In the genomic region with DNA sequence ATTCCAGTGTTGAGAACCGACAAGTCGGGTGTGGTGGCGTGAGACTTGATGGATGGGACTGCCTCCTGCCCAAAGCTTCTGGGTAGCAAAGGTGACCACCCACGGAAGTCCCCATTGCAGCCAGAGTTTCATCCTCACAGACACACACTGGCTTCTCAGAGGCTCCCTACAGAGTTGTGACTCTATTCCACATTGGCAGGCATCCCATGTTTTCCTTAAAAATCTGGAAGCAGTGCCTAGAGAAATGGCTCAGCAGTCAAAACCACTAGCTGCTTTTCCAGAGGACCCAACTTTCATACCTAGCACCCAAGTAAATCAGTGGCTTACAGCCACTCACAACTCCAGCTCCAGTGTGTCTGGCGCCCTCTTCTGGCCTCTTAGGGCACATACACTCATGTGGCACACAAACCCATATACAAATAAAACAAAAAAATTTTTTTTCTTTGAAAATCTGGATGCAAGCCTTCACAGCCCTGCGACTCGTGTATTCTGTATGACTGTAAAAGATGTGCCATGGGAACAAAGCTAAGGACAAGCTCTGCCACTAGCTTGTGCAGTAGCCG, we compare ENCODE assay signal across 15 mouse cellular contexts. TPM values are rescaled to one million over a fixed set of nuclear protein-coding genes. Genes with fewer than 3 reads are reported as not detected.
DNase-seq lines count a peak whose midpoint lies in the region; ATAC-seq and TF ChIP-seq lines count a peak whose summit lies in the region.
"Had no signal": no experiment of that assay in that cellular context is flagged by ENCODE, and none has a peak within 500 bp of the region (broad histone marks: within the 10 kb centered on the region; RNA-seq: fewer than 3 reads in every experiment).

No protein-coding gene starts in this region.

- no peak overlapping the region for H3K4me3 ChIP-seq in layer of hippocampus, adult 2 months
- no peak overlapping the region for H3K4me3 ChIP-seq in neural tube, embryonic 15.5 days (replicated peaks)
- H3K4me3 ChIP-seq: heart, embryonic 13.5 days; limb, embryonic 12.5 days had no signal

- no peaks in the 10 kb centered on the region for H3K4me1 ChIP-seq in neural tube, embryonic 15.5 days
- H3K4me1 ChIP-seq: heart, embryonic 13.5 days; limb, embryonic 12.5 days had no signal

- no peak overlapping the region for H3K27ac ChIP-seq in layer of hippocampus, adult 2 months
- H3K27ac ChIP-seq in neural tube, embryonic 15.5 days (replicated peaks), result no peak overlapping the region
- H3K27ac ChIP-seq: heart, embryonic 13.5 days; limb, embryonic 12.5 days had no signal

- no peak overlapping the region for H3K9ac ChIP-seq in neural tube, embryonic 15.5 days (replicated peaks)
- H3K9ac ChIP-seq: heart, embryonic 13.5 days; limb, embryonic 12.5 days had no signal

- no peaks in the 10 kb centered on the region for H3K36me3 ChIP-seq in neural tube, embryonic 15.5 days
- H3K36me3 ChIP-seq: heart, embryonic 13.5 days; limb, embryonic 12.5 days had no signal

- H3K27me3 ChIP-seq in neural tube, embryonic 15.5 days (replicated peaks), result no peaks in the 10 kb centered on the region
- H3K27me3 ChIP-seq: heart, embryonic 13.5 days; limb, embryonic 12.5 days had no signal

- WGBS in neural tube, embryonic 15.5 days, result 84% methylated on average over 8 of the region's 8 CpGs

- no peaks in the 10 kb centered on the region for H3K9me3 ChIP-seq in neural tube, embryonic 15.5 days (replicated peaks)
- H3K9me3 ChIP-seq: heart, embryonic 13.5 days; limb, embryonic 12.5 days had no signal

- no peak for ATAC-seq in neural tube, embryonic 15.5 days (ENCODE audit: low FRiP score)

- H3K4me2 ChIP-seq in neural tube, embryonic 15.5 days, result no peak overlapping the region
- H3K4me2 ChIP-seq: heart, embryonic 13.5 days; limb, embryonic 12.5 days had no signal

- peak; percentile 55 for TF ChIP-seq CTCF in layer of hippocampus, adult 2 months (conservative IDR thresholded peaks at IDR 0.05)

- DNase-seq in adrenal gland, postnatal 10 days, result peak; percentile 14
- no peak for DNase-seq in adrenal gland, adult 18-20 months (ENCODE audit: low spot score in 2 of 2)
- peak; percentile 49 to 59 for DNase-seq in layer of hippocampus, adult 2 months (ENCODE audit: low spot score in 2 of 2)
- no peak for DNase-seq in layer of hippocampus, adult 9-11 months
- DNase-seq in CD4-positive helper T cell, adult 2 months (ENCODE audit: low read depth, low spot score), result peak; percentile 16
- DNase-seq in gastrocnemius, postnatal 25 days, result peak; percentile 34
- DNase-seq in spleen, postnatal 36 days (ENCODE audit: low spot score in 2 of 2), result no peak
- DNase-seq: cerebellum, adult 9-11 months had no signal

RNA-seq across cellular contexts. Expression of a gene that starts 10.9 kb away (rescaled TPM):
- total RNA-seq in adrenal gland, postnatal 10 days (2021), result 1 to 10 TPM; 2.4 to 3.8 TPM
- 1 to 10 TPM; 2.8 to 3.4 TPM for total RNA-seq in adrenal gland, adult 18-20 months (2021)
- total RNA-seq in layer of hippocampus, adult 2 months (2021), result 10 to 100 TPM; 30.8 to 31.7 TPM
- under 1 TPM; 0.24 to 0.61 TPM for total RNA-seq in gastrocnemius, postnatal 25 days (2021)
- 10.5 and 11.3 TPM in 2 replicates for polyA plus RNA-seq in neural tube, embryonic 15.5 days (2015; fragmentation: Nextera tagmentation; extraction: Ambion mirVana)

RNA-seq across cellular contexts. Expression of a gene that starts 11.3 kb away (rescaled TPM):
- not detected for total RNA-seq in adrenal gland, postnatal 10 days (2021)
- total RNA-seq in adrenal gland, adult 18-20 months (2021), result not detected
- not detected for total RNA-seq in layer of hippocampus, adult 2 months (2021)
- not detected for total RNA-seq in gastrocnemius, postnatal 25 days (2021)
- 2.4 TPM in 1 of 2 replicates, not detected in the other for polyA plus RNA-seq in neural tube, embryonic 15.5 days (2015; fragmentation: Nextera tagmentation; extraction: Ambion mirVana)
- total RNA-seq: megakaryocyte, adult 5-6 weeks had no signal
- polyA plus RNA-seq: heart, embryonic 13.5 days; limb, embryonic 12.5 days; neural tube, embryonic 11.5 days had no signal

RNA-seq across cellular contexts. Expression of a gene that starts 29.5 kb away (rescaled TPM):
- total RNA-seq in adrenal gland, postnatal 10 days (2021), result 10 to 100 TPM; 20.3 to 21.5 TPM
- 10 to 100 TPM; 27.3 to 30.0 TPM for total RNA-seq in adrenal gland, adult 18-20 months (2021)
- 10 to 100 TPM; 26.1 to 26.4 TPM for total RNA-seq in layer of hippocampus, adult 2 months (2021)
- total RNA-seq in gastrocnemius, postnatal 25 days (2021), result 10 to 100 TPM; 10.1 to 10.4 TPM
- 45.8 and 46.6 TPM in 2 replicates for polyA plus RNA-seq in neural tube, embryonic 15.5 days (2015; fragmentation: Nextera tagmentation; extraction: Ambion mirVana)

RNA-seq across cellular contexts. Expression of a gene that starts 46.9 kb away (rescaled TPM):
- total RNA-seq in adrenal gland, postnatal 10 days (2021), result 100 to 1,000 TPM; 879 to 949 TPM
- total RNA-seq in adrenal gland, adult 18-20 months (2021), result 100 to 1,000 TPM; 726 to 738 TPM
- 100 to 1,000 TPM; 440 to 441 TPM for total RNA-seq in layer of hippocampus, adult 2 months (2021)
- total RNA-seq in gastrocnemius, postnatal 25 days (2021), result 100 to 1,000 TPM; 388 to 402 TPM
- 830 and 1,045 TPM in 2 replicates for polyA plus RNA-seq in neural tube, embryonic 15.5 days (2015; fragmentation: Nextera tagmentation; extraction: Ambion mirVana)

RNA-seq across cellular contexts. Expression of a gene that starts 57.2 kb away (rescaled TPM):
- total RNA-seq in adrenal gland, postnatal 10 days (2021), result 1 to 10 TPM; 3.1 to 7.4 TPM
- under 1 TPM in 1 of 2 experiments, not detected in 1; 0.80 TPM for total RNA-seq in adrenal gland, adult 18-20 months (2021)
- total RNA-seq in layer of hippocampus, adult 2 months (2021), result under 1 TPM; 0.10 to 0.23 TPM
- 100 to 1,000 TPM; 105 to 112 TPM for total RNA-seq in gastrocnemius, postnatal 25 days (2021)
- 0.09 and 0.14 TPM in 2 replicates for polyA plus RNA-seq in neural tube, embryonic 15.5 days (2015; fragmentation: Nextera tagmentation; extraction: Ambion mirVana)
- total RNA-seq: megakaryocyte, adult 5-6 weeks had no signal
- polyA plus RNA-seq: activated CD4-positive, CD25-positive, alpha-beta regulatory T cell, adult 4 months; intestine, embryonic 14.5 days had no signal

Comparison
In these comparisons a context has a peak if more than half of its experiments do, and no peak if none do; other contexts are left out.
1. DNase-seq: peak in adrenal gland, postnatal 10 days (single experiment), layer of hippocampus, adult 2 months (2 of 2), CD4-positive helper T cell, adult 2 months (single experiment) and gastrocnemius, postnatal 25 days (single experiment); none in adrenal gland, adult 18-20 months (0 of 2), layer of hippocampus, adult 9-11 months (single experiment) and spleen, postnatal 36 days (0 of 2).
2. RNA of a gene that starts 10.9 kb away (total RNA-seq): 30.8 to 31.7 TPM in layer of hippocampus, adult 2 months; 2.4 to 3.8 TPM in adrenal gland, postnatal 10 days, 2.8 to 3.4 TPM in adrenal gland, adult 18-20 months and 0.24 to 0.61 TPM in gastrocnemius, postnatal 25 days; every median in the first group is over 4 times any median in the second.